Mouse (Mus musculus) left cerebral cortex, postnatal 10 days (tissue): ENCODE measurements around the gene Slc8b1. TPM values are rescaled to one million over a fixed set of nuclear protein-coding genes. Genes with fewer than 3 reads are reported as not detected.

Source experiments
- DNase-seq, 2 experiments: peaks; one replicate each; pipeline ENCODE4 v3.0.0; 2021 to 2022; ENCODE audit warnings: low spot score in 2 of 2, mixed read lengths in 1 of 2; ENCODE audit errors: extremely low spot score in 1 of 2
- intact Hi-C: fragments of 180-260 bp; cut with DNase I; formaldehyde crosslinking; loops from one replicate; pipeline ENCODE4 v1.15.1; 2025
- total RNA-seq, 2 experiments: library from RNA; stranded (reverse); gene quantifications; 2 replicates each; pipeline ENCODE4 v1.2.3; 2021

Slc8b1 gene
- total RNA-seq, 2 experiments from 2014 or later = 3.5 to 4.0 TPM

DNA sequence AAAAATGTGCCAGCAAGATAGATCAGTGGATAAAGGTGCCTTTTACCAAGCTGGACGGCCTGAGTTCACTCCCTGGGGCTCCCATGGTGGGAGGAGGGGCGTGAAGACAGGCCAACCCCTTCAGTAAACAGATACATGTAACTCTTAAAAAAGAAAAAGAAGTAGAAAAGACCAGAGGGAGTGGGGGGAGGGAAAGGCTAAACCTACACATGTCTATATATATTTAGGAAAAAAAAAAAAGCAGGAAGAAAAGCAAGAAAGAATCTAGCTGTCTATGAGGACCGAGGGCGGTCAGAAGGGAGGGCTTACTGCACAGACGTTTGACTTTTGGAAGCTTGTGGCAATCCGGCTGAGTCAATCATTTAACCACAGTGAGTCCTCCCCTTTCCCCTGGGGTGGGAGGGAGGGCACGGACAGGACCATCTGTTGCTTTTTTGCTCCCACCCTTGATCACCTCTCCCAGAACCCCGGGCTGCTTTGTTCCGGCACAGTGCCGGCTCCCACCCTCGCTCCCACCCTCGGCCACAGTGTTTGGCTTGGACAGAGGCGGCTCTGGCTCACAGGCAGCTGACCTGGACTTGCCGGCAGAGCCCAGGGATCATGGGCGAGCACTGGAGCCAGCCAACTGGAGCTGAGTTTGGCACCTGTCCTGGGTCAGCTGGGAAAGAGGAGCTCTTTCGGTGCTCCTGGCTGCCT lies 49.8 kb downstream of the Slc8b1 start:
- intact Hi-C loops = no loop called here
- DNase-seq = peak; percentile 49 to 81

DNA sequence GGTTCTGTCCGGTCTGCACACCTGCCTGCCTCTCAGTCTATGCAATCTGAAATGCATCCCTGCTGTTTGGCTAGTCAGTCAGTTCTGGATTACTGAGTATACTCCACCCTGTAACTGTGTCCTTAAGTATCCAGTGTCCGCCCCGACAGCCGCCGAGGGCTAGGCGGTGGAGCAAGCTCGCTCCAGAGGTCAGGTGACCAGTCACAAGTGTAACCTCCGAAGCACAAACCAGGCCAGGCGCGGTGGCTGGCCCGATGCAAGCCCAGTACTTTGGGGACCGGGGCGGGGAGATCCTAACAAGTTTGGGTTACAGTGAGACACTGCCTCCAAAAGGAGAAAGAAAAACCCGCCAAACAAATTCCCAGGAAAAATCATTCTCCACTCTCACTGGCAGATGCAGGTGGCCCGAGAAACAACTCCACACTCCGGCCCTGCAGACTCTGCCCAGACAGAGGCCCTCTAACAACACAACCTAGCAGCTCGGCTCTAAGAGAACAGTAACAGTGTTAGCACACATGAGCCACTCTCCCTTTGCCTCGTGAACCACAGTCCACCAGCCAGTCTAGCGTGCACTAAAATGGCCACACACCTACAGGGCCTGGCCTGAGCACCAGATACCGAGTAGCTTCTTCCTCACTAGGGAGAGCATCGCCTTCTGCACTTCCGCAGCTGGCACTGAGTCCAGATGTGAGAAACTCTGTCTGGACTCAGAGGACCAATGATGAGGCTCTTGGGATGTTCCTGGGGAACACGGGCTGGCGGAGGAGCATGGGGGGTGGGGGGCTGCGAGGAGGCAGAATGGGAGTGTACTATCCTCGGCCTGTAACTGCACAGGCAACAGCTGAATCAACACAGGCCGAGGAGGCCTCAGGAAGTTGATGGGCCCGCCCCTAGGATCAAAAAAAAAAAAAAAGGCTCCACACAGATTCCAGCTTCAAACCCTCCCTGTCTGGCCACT lies 52.3 kb downstream of the Slc8b1 start:
- DNase-seq = peak in 1 of 2 experiments; percentile 88
- intact Hi-C loops = no loop called here

DNA sequence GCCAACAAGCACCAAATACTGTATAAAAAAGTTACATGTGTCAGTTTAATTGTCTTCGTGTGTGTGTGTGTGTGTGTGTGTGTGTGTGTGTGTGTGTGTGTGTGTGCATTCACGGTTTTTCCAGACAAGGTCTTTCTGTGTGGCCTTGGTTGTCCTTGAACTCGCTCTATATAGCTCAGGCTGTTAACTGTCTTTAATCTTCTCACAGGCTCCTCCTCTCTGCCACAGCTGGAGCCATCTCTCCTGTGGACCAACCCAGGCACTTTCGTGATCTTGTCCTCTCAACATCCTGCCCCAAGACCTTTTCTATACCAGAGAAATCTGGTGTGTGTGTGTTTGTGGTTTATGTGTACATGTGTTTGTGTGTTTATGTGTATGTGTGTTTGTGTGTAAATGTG lies 52.9 kb downstream of the Slc8b1 start:
- DNase-seq = no peak
- intact Hi-C loops = no loop called here

DNA sequence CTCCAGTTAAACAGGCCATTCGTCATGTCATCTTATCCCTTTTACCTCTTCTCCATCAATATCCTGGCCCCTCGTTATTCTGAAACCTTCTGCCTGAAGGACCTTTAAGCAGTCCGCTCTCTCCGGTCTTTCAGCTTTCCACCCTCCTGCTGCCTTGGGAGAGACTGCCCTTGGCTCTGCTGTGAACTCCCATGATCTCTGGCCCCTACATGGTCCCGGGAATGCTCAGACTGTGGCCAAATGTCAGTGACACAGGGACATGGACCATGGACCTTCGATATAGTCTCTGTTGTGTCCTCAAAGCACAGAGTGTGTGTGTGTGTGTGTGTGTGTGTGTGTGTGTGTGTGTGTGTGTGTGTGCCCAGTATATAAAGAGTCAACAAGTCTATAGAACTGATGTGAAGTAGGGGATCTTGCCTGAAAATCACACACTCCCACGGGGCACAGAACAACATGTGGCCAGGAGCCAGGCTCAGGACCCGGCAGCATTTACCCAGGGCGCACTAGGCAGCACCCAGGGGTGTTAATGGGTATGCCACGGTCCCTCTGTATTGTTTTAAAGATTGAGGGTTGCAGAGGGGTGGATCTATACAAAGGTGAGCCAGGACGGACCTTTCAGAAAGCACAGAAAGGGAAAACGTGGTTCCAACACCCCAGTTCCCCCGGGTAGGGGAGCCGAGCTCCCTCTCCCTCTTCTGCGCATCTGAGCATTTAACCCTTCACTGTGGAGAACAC lies 54.4 kb downstream of the Slc8b1 start:
- DNase-seq = no peak
- intact Hi-C loops = no loop called here

DNA sequence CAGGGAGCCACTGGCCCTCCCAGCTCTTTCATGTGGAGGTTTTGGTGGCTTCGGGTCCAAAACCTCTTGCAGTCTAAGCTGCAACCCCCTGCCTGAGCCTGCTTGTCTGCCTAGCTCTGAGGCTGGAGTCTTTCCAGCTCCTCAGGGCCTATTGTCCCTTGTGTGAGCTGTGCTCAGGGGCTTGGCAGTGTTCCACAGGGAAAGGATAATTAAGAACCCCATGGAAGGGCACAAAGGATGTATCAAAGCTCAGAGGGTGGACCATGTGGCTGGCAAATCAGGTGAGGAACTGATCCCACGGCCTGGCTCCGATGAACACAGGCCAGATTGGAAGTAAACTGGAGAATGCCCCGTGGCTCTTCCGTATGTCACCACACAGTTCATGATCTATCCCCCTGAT lies 55.1 kb downstream of the Slc8b1 start:
- DNase-seq = peak; percentile 80 to 83
- intact Hi-C loops = no loop called here

DNA sequence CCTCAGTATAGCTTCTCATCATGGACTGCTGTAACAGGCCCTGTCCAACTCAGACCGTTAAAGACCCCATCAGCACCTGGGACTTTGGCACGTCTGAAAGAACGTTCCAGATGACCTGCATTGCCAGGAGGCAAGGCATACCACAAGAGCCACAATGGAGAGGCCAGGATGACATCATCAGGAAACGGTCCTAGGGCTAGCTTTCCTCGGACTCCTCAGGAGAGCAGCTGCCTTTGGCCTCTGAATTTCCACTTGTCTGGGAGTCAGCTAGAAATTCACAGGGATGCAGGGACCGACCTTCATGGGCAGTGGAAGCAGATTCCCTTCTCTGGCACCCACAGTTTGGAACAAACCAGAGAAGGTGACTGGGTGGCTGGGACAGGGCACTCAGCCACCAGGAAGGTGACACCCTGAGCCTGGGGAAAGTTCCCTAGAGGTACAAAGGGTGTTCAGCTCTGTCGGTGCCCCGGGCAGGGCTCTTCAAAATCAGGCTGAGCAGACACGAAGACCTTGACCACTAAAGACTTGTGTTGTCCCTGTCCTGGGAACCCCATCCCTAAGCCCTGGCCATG lies 55.8 kb downstream of the Slc8b1 start:
- no peak for DNase-seq
- intact Hi-C loops = no loop called here

DNA sequence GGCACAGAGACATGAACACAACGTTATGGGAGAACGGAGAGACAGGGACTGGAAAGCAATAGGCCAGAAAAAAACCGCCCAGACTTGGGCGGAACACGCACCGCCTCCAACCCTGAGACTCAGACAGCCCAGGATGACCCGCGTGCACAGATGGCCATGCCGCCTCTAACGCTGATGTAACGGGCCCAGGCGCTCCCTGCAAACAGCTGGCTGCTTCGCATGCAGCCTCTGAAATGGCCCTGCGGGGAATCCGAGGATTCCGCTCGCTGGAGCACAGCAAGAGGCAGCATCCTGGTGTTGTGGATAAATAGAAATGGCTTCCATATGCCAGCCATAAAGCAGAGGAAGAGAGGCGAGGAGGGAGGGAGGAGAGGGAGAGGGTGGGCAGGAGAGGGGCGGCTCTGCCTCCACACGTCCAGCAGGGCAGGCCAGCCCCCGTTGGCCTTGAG lies 56.3 kb downstream of the Slc8b1 start:
- intact Hi-C loops = no loop called here
- DNase-seq = peak in 1 of 2 experiments; percentile 86

DNA sequence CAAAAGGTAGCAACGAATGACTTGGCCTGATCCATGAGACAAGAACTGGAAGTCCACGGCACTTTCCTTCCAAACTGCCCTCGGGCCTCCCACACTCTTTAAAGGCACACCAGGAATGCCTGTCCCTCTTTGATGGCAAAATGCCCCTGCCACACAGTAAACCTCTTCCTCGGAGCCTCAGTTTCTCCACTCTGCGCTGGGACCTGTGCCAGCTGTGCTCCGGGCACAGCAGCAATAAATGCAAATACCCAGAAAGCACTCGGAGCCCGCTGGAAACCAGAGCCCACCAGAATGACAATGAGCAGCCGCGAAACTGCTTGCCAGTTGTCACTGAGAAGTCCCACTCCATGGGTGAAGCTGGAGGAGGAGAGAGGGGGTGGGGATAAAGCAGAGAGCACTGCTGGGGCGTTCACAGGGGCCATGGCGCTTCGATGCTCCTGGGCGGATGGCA lies 56.8 kb downstream of the Slc8b1 start:
- intact Hi-C loops = no loop called here
- DNase-seq = no peak

DNA sequence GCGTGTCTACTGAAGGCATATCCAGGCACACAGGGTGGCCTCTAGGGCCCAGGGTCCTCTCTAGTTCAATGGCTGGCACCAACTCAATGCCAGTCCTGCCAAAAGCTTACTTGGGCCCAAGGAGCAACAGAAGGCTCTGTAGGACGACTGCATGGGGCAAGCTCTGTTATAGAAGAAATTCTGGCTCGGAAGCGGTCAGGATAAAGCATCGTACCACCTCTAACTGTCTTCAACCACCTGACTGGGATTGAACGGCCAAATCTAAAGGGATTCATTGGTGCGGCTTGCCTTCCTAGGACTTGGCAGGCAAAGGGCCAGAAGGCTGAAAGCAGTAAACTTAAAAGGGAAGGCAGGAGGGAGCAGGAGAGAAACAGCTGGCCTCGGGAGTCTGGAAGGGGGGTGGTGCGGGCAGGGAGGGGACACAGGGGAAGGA lies 57.4 kb downstream of the Slc8b1 start:
- no peak for DNase-seq
- intact Hi-C loops = no loop called here

DNA sequence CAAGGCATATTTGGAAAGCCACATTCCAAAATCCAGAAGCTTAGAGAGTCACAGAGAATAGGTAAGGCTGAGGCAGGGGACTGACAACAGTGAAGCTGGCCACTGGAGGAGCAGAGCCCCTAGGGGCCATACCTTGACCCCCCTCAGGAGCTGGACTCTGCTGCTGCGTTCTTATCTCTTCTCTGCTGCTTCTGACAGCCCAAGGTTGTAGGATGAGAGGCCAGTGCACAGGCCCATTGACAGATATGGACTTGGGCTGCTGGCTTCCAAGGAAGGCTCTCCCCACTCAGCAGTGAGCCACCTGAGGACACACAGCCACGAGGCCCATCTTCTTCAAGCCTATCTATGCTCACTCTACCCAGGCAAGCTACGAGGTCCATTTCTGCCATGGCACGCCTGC lies 58.0 kb downstream of the Slc8b1 start:
- intact Hi-C loops = no loop called here

DNA sequence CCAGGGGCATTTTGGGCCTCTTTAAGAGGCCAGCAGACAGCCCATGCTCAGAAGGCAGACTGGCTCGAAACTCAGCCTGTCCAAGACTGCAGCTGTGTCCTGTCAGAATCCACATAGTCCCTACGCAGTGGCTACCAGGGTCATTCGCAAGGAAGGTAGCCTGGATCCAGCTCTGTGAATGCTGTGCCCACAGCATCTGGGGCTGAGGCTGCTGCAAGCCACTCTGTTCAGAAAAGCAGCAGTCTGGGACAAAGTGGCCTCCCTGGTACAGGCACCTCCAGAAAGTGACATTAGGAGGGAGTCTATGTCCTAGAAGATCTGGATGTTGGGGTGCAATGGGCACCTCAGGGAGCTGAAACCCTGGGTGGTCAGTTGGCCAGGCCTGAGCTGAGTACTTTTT lies 58.8 kb downstream of the Slc8b1 start:
- no peak for DNase-seq
- intact Hi-C loops = no loop called here

More for the DNA sequence above, 58.0 kb downstream of the Slc8b1 start:
- DNase-seq = no peak

DNA sequence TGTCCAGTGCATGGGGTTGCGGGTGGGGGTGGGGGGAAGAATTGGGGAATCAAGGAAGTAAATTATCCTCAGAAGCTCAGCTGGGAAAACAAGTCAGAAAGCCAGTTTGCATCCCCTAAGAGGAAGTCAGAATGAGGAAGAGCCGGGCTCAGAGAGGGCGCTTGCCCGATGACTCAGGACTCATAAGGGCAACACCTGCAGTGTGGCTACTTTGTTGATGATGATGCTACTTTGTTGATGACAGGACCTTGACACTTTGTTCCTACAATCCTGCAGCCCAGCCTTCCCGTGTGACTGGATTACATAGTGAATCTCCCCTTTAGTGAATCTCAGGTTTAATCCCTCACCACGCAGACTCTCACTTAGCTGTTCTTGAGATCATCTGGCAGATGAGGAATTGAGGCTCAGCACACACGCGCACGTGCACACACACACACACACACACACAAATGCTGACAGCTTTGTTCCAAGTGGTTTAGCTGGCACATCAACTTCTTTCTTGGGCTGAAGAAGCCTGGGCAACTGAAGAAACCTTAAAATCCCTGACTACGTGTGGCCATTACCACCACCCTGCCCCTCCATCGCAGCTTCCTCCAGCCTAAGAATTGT lies 59.4 kb downstream of the Slc8b1 start:
- intact Hi-C loops = no loop called here
- no peak for DNase-seq

DNA sequence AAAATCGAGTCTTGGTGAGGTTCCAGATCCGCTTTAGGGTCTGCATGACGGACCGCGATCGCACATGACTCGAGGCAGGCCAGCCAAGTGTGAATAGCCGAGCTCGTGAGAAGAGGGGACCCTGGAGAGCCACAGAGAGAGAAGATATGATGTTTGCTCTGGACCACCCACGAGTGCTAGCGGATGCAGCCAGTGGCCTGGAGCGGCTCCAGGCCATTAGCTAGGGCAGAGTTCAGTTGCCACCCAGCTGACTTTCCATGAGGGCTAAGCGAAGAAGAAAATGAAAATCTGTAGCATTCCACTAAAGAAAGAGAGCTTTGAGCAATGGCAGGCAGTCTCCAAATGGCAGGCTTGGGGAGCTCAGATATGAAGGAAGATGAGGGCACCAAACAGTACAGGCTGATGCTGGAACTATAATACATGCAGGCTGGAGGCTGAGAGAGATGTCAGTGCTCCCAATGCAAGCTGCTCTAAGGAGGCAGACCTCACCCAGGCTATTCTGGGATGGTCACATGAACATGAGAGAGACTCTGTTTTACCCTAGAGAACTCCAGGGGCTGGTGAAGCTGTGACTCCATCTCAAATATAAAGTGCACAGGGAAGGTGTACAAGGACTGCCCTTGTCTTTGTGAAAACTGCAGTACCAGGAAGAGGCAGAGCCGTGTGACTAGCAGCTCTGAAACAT lies 60.2 kb downstream of the Slc8b1 start:
- intact Hi-C loops = no loop called here

DNA sequence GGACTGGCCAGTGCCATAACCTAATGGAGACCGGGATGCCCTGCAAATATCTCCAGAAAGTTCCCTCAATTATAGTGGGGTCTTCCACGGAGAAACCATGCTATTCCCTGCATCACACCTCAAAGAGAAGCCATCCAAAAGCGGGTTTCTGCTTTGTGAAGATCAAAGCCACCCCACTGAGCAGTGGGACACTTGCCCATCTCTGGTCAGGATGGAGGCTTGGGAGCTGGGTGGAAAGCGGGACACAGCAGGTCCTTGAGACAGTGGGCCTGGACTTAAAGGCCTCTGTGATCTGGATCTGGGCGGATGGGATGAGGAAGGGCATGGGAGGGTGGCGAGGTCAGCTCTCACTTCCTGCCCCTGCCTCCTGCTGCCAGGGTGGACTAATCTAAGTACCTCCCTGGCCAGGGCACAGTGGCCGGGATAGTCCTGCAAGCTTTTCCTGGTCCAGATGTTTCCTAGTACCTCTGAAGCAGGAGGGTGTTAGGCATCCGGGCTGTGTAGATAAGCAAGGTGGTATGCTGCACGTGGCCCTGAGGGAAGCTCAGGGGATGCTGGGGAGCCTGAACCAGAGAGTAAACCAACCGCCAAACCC lies 63.6 kb downstream of the Slc8b1 start:
- intact Hi-C loops = no loop called here
- DNase-seq = peak in 1 of 2 experiments; percentile 88

More for the DNA sequence above, 60.2 kb downstream of the Slc8b1 start:
- DNase-seq = no peak

DNA sequence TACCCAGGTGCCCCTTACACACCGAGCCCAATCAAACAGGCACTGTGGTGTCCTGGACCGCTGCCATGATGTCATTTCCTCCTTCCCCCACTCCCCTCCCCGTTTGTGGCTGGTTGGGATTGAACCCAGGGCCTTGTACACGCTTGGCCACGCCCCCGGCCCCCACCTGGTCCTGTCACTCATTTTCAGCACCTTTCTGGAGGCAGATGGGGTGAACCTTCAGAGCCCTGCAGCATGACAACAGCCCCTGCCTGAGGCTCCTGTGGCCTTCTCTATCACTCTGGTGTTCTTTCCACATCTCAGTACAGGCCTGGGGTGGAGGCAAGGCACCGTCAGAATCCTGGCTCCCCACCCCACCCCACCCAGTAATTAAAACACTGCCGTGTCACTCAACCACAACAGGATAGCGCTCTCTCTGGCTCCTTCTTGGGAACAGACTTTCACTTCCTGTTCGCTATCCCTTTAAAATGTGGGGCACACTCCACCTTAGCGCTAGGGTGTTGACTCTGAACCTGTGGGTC lies 65.9 kb downstream of the Slc8b1 start:
- peak in 1 of 2 experiments; percentile 35 for DNase-seq
- intact Hi-C loops = no loop called here

DNA sequence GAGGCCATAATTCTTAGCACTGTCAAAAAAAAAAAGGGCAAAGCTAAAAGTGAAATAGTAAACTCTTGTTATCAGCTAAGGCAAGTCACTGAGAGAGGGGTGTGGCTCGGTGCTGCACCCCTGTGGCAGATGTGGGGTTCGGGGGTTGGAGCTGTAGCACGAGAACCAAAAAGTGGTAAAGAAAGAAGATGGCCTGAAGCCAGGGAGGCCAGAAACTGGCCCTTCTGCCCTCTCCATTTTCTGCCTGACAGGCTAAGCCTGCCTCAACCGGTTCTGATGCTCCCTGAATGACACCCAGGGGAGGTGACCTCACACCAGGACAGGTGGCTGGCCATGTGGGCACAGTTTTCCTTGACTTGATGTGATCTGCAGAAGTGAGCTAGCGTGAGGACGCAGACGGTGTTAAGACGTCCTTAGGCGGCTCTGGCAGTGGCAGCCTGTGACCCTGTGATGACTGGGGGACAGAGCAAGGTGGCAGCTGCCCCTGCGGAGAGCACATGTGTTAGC lies 67.0 kb downstream of the Slc8b1 start:
- intact Hi-C loops = no loop called here
- no peak for DNase-seq

DNA sequence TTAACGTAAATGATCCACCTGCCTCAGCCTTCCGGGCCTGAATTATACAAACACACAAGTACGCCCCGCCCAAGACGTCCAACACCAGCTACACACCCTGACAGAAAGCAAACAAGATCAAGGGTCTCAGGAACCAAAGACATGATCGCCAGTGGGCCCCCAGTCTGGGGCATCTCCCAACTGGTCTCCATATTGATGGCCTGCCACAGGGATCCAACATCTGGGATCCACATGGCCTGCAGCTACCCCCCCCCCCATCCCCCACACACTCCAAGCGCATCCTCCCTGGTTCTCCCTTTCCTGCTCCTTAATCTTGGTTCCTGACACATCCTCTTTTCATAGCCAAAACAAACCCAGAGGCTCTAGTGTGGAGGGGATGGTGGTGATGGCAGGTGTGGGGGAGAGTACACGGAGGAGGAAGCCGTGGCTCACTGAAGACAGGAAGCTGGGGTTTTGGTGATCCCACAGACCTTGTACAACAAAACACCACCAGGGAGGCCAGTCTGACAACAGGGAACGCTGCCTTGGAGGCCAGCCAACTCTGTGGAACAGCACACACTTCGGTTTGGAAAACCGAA lies 67.6 kb downstream of the Slc8b1 start:
- intact Hi-C loops = no loop called here
- peak in 1 of 2 experiments; percentile 86 for DNase-seq
